Mouse (Mus musculus): ENCODE data around the gene Cd47. TPM values are rescaled to one million over a fixed set of nuclear protein-coding genes. Genes with fewer than 3 reads are reported as not detected.

Gene Cd47
- total RNA-seq, 2 experiments from 2014 or later, result 217 to 225 TPM

Other genes with a start within 250 kb of the Cd47 start
- gene Ift57, start 101.3 kb upstream of the Cd47 start, total RNA-seq (2021), result 10 to 100 TPM; 52.7 to 54.4 TPM

All from layer of hippocampus, postnatal 25 days (tissue).